Mouse (Mus musculus) frontal cortex, postnatal 25 days (tissue): ENCODE results near the gene Mrps12.

Experiments used
- DNase-seq, 2 experiments: peaks; one replicate each; pipeline ENCODE4 v3.0.0; 2022; ENCODE audit warnings: low spot score in 2 of 2

Gene Mrps12

GRCm38 (mm10) chr7:28761907-28762306 is 20.3 kb upstream of the Mrps12 start:
- no peak for DNase-seq

DNA sequence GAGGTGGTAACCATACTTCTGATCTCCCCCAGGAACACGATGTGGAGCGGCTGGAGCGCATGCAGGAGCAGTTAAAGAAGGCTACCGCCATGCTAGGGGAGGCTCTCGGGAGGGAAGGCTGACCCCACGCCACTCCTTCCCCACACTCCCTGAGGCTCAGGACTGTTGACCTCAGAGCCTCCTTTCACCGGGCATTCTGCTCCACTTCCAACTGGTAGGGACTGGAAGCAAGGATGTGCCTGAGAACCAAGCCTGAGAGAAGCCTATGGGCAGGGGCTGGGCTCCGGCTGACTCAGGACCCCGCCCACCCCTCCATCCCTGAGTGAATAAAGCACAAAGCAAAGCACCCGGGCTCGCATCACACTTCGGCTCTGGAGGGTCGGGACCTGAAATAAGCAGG is 17.0 kb upstream of the Mrps12 start:
- no peak for DNase-seq

DNA sequence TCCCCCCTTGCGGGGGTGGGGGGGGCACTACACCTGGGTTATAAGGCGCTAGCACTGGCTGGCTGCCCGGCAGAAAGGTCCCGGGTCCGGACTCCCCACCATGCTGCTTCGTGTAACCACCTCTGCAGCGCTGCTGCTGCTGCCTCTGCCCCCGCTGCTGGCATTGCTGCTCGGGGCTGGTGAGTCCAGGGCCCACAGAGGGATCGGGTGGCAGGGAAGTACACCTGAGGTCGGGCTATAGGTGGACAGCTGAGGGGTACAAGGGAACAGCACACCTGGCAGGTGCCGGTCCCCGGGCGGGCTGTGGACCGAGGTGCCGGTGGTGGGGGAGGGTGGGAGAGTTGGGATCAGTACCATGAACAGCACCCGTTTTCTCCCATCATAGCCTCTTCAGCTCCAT is 14.5 kb upstream of the Mrps12 start, which contains the start of gene Ccer2:
Gene Ccer2 (plus strand): TSS at position 96 of the 400 bp plus-strand sequence.
- DNase-seq = no peak

DNA sequence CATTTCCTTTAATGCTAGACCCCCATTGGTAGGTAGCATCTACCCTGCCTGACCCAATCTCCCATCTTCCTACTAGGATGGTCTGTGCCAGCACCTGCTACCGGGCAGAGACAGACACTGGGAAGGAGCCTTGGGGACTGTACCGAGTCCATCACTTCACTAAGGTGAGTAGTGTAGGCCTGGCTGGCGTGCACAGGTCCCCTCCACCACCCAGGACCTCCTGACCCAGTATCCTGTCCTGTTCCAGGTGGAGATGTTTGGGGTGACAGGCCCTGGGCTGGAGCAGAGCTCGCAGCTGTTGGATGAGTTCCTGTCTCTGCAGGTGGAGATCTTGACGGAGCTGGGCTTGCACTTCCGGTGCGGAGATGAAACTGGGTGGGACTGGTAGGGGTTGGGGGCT is 8.3 kb upstream of the Mrps12 start:
- no peak for DNase-seq

DNA sequence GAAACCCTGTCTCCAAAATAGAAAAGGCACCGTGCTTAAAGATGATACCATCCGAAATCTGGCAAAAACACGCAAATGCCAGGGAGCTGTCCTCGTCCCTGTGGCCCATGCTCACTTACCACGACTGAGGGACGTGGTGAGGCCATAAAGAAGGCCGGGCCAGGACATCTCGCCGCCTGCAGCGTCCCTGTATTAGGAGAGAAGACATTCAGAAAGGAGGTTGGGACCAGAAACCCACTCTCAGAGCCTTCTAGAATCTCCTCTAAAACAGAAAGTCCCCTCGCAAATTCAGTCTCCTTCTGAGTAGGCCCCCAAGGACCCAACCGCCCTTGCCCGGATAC is 282 bp downstream of the Mrps12 start:
- DNase-seq = no peak

GRCm38 (mm10) chr7:28740949-28741348 is 671 bp downstream of the Mrps12 start:
- no peak for DNase-seq

GRCm38 (mm10) chr7:28739829-28740228 is 1.8 kb downstream of the Mrps12 start:
- no peak for DNase-seq

DNA sequence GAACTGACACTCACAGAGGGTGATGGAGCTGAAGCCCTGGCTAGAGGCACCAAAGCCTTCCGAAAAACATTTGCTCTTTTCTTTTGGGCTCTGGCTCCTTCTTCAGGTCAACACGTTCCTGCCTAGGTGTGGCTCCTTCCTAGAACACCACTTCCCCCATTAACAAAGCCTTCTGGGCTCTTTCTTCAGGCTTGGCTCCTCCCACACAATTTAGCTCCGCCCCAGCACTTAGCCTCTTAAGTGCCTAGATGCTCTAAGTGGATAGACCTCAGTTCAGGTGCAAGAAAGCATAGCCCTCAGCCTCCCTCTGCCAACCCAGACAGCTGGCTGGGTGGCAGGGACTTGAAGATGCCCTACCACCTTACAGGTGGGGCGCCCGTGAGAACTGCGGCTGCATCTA is 5.9 kb downstream of the Mrps12 start:
- DNase-seq = no peak

DNA sequence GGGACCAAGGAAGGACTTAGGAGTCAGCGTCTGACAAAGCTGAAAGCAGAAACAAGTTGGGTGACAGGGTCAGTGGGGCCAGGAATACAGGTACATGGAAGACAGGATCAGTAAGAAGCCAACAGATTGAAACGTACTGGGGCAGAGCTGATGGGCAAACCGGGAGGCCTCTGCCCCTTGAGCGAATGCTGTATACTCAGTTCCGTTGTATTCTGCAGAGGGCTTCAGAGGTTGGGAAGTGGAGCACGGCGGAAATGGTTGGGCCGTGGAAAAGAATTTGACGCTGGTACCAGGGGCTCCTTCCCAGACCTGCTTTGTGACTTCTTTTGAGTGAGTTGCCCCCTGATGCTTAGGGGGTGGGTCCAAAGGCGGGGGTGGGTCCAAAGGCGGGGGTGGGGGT is 8.4 kb downstream of the Mrps12 start:
- DNase-seq = no peak

- no peak for DNase-seq
Measured at GRCm38 (mm10) chr7:28732341-28733142, 9.1 kb downstream of the Mrps12 start.

GRCm38 (mm10) chr7:28727649-28728340 is 13.8 kb downstream of the Mrps12 start:
- DNase-seq = no peak

- peak; percentile 63 to 76 for DNase-seq
Measured at GRCm38 (mm10) chr7:28726600-28726999, 15.0 kb downstream of the Mrps12 start.

GRCm38 (mm10) chr7:28724613-28725012 is 17.0 kb downstream of the Mrps12 start:
- no peak for DNase-seq

DNA sequence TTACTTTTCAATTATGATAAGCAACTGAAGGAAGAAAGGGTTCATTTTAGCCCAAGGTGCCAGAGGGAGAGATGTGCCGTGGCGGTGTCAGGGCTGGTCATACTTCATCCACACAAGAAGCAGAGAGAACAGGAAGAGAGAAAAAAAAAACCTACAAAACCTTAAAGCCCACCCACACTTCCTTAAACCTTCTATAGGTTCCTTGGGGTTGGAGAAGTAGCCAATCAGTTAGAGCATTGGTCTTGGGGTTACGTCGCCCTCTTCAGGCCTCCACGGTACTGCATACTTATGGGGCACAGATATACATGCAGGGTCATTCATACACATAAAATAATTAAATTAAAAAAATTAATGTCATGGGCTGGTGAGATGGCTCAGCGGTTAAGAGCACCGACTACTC is 19.5 kb downstream of the Mrps12 start:
- no peak for DNase-seq

DNA sequence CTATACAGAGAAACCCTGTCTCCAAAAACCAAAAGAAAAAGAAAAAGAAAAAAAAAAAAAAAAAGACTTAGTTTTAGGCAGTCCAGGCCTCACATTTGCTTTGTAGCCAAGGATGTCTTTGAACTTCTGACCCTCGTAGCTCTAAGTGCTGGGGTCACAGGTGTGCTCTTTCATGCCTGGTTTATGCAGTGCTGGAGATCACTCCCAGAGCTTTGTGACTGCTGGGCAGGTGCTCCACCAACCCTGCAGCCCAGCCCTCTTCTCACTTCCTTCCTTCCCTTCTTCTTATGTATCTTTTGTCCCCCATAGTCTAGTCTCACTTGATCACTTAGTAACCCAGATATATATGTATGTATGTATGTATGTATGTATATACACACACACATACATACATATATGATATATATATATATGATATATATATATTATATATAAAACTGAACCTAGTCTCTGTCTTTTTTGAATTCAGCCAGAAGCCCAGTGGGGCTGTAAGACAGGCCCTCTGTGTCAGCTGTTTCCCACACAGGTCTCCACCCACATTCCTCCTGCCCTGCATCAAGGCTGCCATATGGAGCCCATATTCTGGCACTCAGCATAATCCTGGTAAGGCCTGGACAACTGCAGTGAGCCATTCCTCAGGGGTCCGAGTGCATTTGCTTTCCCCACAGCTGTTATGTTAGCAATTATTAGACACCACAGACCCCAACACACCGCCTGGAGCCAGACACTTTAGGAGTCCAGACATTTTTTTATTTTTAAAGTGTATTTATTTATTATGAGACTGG is 20.7 kb downstream of the Mrps12 start:
- no peak for DNase-seq

GRCm38 (mm10) chr7:28719650-28720049 is 22.0 kb downstream of the Mrps12 start:
- no peak for DNase-seq

DNA sequence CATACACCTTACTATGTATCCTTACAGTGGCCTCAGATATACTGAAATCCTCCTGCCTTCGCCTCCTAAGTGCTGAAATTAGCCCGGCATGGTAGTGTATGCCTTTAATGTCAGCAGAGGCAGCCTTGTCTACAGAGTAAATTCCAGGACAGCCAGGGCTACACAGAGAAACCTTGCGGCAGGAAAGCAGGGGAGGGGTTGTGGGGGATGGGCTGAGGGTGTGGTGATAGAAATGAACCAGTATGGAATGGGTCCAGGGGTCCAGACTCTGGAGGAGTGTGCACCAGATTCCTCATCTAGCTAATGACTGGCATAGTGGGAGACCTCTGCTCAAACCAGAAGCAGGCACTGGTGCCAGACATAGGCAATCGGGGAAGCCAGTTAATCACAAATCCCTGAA is 22.5 kb downstream of the Mrps12 start:
- no peak for DNase-seq

GRCm38 (mm10) chr7:28717726-28718125 is 23.9 kb downstream of the Mrps12 start:
- DNase-seq = no peak

GRCm38 (mm10) chr7:28716590-28717281 is 24.9 kb downstream of the Mrps12 start, which contains the start of gene Fbxo17:
Gene Fbxo17, plus strand, starts transcription at chr7:28716804.
- DNase-seq = no peak

- DNase-seq = no peak
Measured at GRCm38 (mm10) chr7:28715598-28715997, 26.0 kb downstream of the Mrps12 start.

- DNase-seq = peak in 1 of 2 experiments; percentile 12
Measured at GRCm38 (mm10) chr7:28714667-28715066, 27.0 kb downstream of the Mrps12 start.

DNA sequence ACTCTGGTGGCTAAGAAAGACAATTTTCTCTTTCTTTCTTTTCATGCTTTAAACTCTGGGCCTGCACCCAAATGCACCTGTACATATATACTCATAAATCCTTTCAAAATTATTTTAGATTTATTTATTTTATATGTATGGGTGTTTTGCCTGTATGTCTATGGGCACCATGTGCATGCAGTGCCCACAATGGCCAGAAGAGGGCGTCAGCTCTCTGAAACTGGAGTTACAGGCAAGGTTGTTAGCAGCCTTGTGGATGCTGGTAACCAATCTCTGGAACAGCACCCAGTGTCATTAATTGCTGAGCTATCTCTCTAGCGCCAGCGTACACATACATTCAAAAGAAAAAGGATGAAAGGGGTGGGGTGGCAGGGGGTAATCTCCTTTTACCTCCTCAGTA is 30.7 kb downstream of the Mrps12 start:
- DNase-seq = no peak
